8 mouse cellular contexts compared by ENCODE assay signal in genomic region chr8:46559428-46559827, GRCm38 (mm10). TPM values are rescaled to one million over a fixed set of nuclear protein-coding genes. Genes with fewer than 3 reads are reported as not detected.
A peak's percentile ranks its signal among the peaks of the same experiment; 100 is the strongest.
DNase-seq lines count a peak whose midpoint lies in the region; ATAC-seq and TF ChIP-seq lines count a peak whose summit lies in the region.

No protein-coding gene starts in this region.

- H3K9ac ChIP-seq in heart, postnatal 0 days (replicated peaks; ENCODE audit: low read depth, low read length), result no peak overlapping the region

- H3K27me3 ChIP-seq in heart, postnatal 0 days (ENCODE audit: control insufficient read depth, insufficient read depth, low read length), result no peaks in the 10 kb centered on the region
- H3K27me3 ChIP-seq in heart, embryonic 10.5 days (ENCODE audit: insufficient read depth, poor library complexity, severe bottlenecking), result no peaks in the 10 kb centered on the region

- peaks cover 25% of the 10 kb centered on the region for H3K36me3 ChIP-seq in heart, postnatal 0 days (replicated peaks; ENCODE audit: control insufficient read depth, insufficient read depth, low read length)
- peaks cover 58% of the 10 kb centered on the region for H3K36me3 ChIP-seq in heart, embryonic 10.5 days

- TF ChIP-seq CTCF in heart, postnatal 0 days (IDR thresholded peaks at IDR 0.05; ENCODE audit: low read depth), result peak; percentile 38

- DNase-seq in heart, postnatal 0 days (ENCODE audit: low spot score), result no peak
- no peak for DNase-seq in heart, embryonic 10.5 days (ENCODE audit: low spot score)
- peak; percentile 67 for DNase-seq in right cerebral cortex, postnatal 4 days
- no peak for DNase-seq in right cerebral cortex, postnatal 36 days (ENCODE audit: low spot score in 2 of 2)
- peak; percentile 33 for DNase-seq in embryo, embryonic 10.5 days (ENCODE audit: low spot score)
- no peak for DNase-seq in frontal cortex, postnatal 10 days (ENCODE audit: low spot score in 2 of 2)

- no peaks in the 10 kb centered on the region for H3K9me3 ChIP-seq in heart, postnatal 0 days (replicated peaks; ENCODE audit: control insufficient read depth, low read length)
- no peaks in the 10 kb centered on the region for H3K9me3 ChIP-seq in heart, embryonic 10.5 days

- 85% methylated on average over 6 of the region's 6 CpGs for WGBS in heart, postnatal 0 days
- 78% methylated on average over 6 of the region's 6 CpGs for WGBS in heart, embryonic 10.5 days

- no peak for ATAC-seq in heart, postnatal 0 days (ENCODE audit: insufficient read depth, low read depth)
- peak; percentile 90 for ATAC-seq in megakaryocyte-erythroid progenitor cell, adult 5-6 weeks (replicated peaks; ENCODE audit: low FRiP score, low TSS enrichment, poor library complexity, severe bottlenecking)
- ATAC-seq in activated CD4-positive, CD25-positive, alpha-beta regulatory T cell, adult 4 months, result no peak

- no peak overlapping the region for H3K27ac ChIP-seq in heart, postnatal 0 days (ENCODE audit: low read depth)
- H3K27ac ChIP-seq in heart, embryonic 10.5 days, result no peak overlapping the region

- no peak for TF ChIP-seq EP300 in heart, postnatal 0 days (IDR thresholded peaks at IDR 0.05; ENCODE audit: low read depth)

- no peak overlapping the region for H3K4me3 ChIP-seq in heart, postnatal 0 days (ENCODE audit: low read depth, low read length)
- H3K4me3 ChIP-seq in heart, embryonic 10.5 days, result no peak overlapping the region

- H3K4me2 ChIP-seq in heart, postnatal 0 days (ENCODE audit: low read depth, low read length), result no peak overlapping the region

- no peaks in the 10 kb centered on the region for H3K4me1 ChIP-seq in heart, postnatal 0 days (ENCODE audit: control insufficient read depth, insufficient read depth)
- H3K4me1 ChIP-seq in heart, embryonic 10.5 days, result no peaks in the 10 kb centered on the region

RNA-seq across cellular contexts. Expression of gene Cenpu, which starts 7.6 kb away (rescaled TPM):
- 1.1 and 2.4 TPM in 2 replicates for total RNA-seq in heart, postnatal 0 days (2014; rRNA removed; ENCODE audit: low replicate concordance)
- 4.3 and 5.3 TPM in 2 replicates for polyA plus RNA-seq in heart, postnatal 0 days (2015; fragmentation: Nextera tagmentation; extraction: Ambion mirVana)
- polyA plus RNA-seq in heart, embryonic 10.5 days (2016; fragmentation: Nextera tagmentation; extraction: Ambion mirVana), result 11.9 and 16.4 TPM in 2 replicates
- total RNA-seq in megakaryocyte-erythroid progenitor cell, adult 5-6 weeks (2014; fragmentation: Nextera tagmentation), result 43.9 and 56.0 TPM in 2 replicates
- total RNA-seq in megakaryocyte-erythroid progenitor cell, adult 5-6 weeks (2017), result 94.8 and 107 TPM in 2 replicates
- 10 to 100 TPM; 11.2 to 12.4 TPM for polyA plus RNA-seq in activated CD4-positive, CD25-positive, alpha-beta regulatory T cell, adult 4 months (2017; shearing (Covaris generic))

RNA-seq across cellular contexts. Expression of gene Primpol, which starts 57.6 kb away (rescaled TPM):
- total RNA-seq in heart, postnatal 0 days (2014; rRNA removed; ENCODE audit: low replicate concordance), result 1.7 and 2.9 TPM in 2 replicates
- 3.4 and 4.3 TPM in 2 replicates for polyA plus RNA-seq in heart, postnatal 0 days (2015; fragmentation: Nextera tagmentation; extraction: Ambion mirVana)
- 10.2 and 11.8 TPM in 2 replicates for polyA plus RNA-seq in heart, embryonic 10.5 days (2016; fragmentation: Nextera tagmentation; extraction: Ambion mirVana)
- total RNA-seq in megakaryocyte-erythroid progenitor cell, adult 5-6 weeks (2014; fragmentation: Nextera tagmentation), result 18.6 and 22.4 TPM in 2 replicates
- 10.9 and 16.6 TPM in 2 replicates for total RNA-seq in megakaryocyte-erythroid progenitor cell, adult 5-6 weeks (2017)
- polyA plus RNA-seq in activated CD4-positive, CD25-positive, alpha-beta regulatory T cell, adult 4 months (2017; shearing (Covaris generic)), result 10 to 100 TPM; 30.0 to 37.4 TPM

RNA-seq across cellular contexts. Expression of gene Casp3, which starts 57.7 kb away (rescaled TPM):
- 11.8 and 20.8 TPM in 2 replicates for total RNA-seq in heart, postnatal 0 days (2014; rRNA removed; ENCODE audit: low replicate concordance)
- 28.6 and 30.4 TPM in 2 replicates for polyA plus RNA-seq in heart, postnatal 0 days (2015; fragmentation: Nextera tagmentation; extraction: Ambion mirVana)
- polyA plus RNA-seq in heart, embryonic 10.5 days (2016; fragmentation: Nextera tagmentation; extraction: Ambion mirVana), result 63.7 and 73.3 TPM in 2 replicates
- 281 and 287 TPM in 2 replicates for total RNA-seq in megakaryocyte-erythroid progenitor cell, adult 5-6 weeks (2014; fragmentation: Nextera tagmentation)
- total RNA-seq in megakaryocyte-erythroid progenitor cell, adult 5-6 weeks (2017), result 487 and 511 TPM in 2 replicates
- polyA plus RNA-seq in activated CD4-positive, CD25-positive, alpha-beta regulatory T cell, adult 4 months (2017; shearing (Covaris generic)), result 10 to 100 TPM; 74.3 to 76.0 TPM

Comparison
In these comparisons a context has a peak if more than half of its experiments do, and no peak if none do; other contexts are left out.
1. DNase-seq: peak in right cerebral cortex, postnatal 4 days (single experiment) and embryo, embryonic 10.5 days (single experiment); none in heart, postnatal 0 days (single experiment), heart, embryonic 10.5 days (single experiment), right cerebral cortex, postnatal 36 days (0 of 2) and frontal cortex, postnatal 10 days (0 of 2).